In the genomic region with DNA sequence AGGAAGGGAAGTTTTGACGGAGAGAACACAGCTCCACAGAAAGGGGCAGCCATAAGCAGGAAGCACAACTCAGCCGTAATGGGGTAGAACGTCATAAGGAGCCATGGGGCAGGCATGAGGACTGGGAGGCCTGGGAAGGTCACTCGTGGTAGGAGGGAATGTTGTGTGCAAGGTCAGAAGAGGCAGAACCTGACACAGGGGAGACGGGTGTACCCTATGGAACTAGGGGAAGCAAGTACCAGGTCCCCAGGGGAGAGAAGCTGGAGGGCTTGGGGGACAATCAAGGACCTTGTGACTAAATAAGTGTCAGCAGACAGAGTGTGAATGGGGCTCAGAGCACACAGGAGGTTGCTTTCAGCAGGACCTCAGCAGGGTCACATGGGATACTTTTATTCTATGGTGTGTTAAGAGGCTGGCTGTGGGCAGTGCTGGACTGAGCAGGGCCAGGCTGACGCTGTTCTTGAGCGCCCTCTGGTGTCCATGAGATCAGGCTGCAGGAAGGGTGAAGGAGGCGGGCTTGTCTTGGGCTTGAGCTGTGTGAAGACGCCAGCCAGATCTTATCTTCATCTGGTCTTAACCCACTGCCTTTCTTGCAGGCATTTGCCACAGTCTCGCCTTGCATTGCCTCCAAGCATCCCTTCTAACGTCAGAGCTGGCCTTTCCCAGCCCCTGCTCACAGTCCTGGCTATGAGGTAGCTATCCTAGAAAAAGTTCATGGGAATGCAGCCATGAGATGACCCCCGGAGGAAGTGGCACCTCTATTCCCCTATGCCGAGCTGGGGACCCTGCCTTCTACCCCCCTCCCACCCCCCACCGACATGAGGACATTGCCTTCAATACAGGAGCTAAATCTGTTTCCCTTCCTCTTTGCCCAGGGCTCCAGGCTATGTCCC, we compare ENCODE assay signal across 8 mouse cellular contexts. TPM values are rescaled to one million over a fixed set of nuclear protein-coding genes. Genes with fewer than 3 reads are reported as not detected.
DNase-seq lines count a peak whose midpoint lies in the region; ATAC-seq and TF ChIP-seq lines count a peak whose summit lies in the region.

No protein-coding gene starts in this region.

- WGBS in thymus, adult 2 months, result 23% methylated on average over 14 of the region's 14 CpGs
- WGBS in limb, embryonic 13.5 days, result 31% methylated on average over 14 of the region's 14 CpGs
- WGBS in midbrain, embryonic 14.5 days, result 32% methylated on average over 14 of the region's 14 CpGs

- H3K4me2 ChIP-seq in limb, embryonic 13.5 days (replicated peaks), result no peak overlapping the region
- H3K4me2 ChIP-seq in midbrain, embryonic 14.5 days (ENCODE audit: low read length), result no peak overlapping the region

- ATAC-seq in limb, embryonic 13.5 days (ENCODE audit: low FRiP score, low read depth), result peak; percentile 81
- ATAC-seq in midbrain, embryonic 14.5 days (ENCODE audit: low FRiP score, low TSS enrichment), result peak; percentile 85

- no peaks in the 10 kb centered on the region for H3K4me1 ChIP-seq in thymus, adult 2 months (replicated peaks; ENCODE audit: control insufficient read depth, insufficient read depth, low read length)
- no peaks in the 10 kb centered on the region for H3K4me1 ChIP-seq in limb, embryonic 13.5 days
- H3K4me1 ChIP-seq in midbrain, embryonic 14.5 days (ENCODE audit: control insufficient read depth, insufficient read depth, low read length), result no peaks in the 10 kb centered on the region

- no peaks in the 10 kb centered on the region for H3K27me3 ChIP-seq in thymus, adult 2 months (ENCODE audit: control insufficient read depth, insufficient read depth, low read length)
- no peaks in the 10 kb centered on the region for H3K27me3 ChIP-seq in limb, embryonic 13.5 days
- no peaks in the 10 kb centered on the region for H3K27me3 ChIP-seq in midbrain, embryonic 14.5 days (ENCODE audit: control insufficient read depth, insufficient read depth, low read length)

- no peak overlapping the region for H3K9ac ChIP-seq in limb, embryonic 13.5 days
- no peak overlapping the region for H3K9ac ChIP-seq in midbrain, embryonic 14.5 days (replicated peaks; ENCODE audit: low read length)

- no peak overlapping the region for H3K4me3 ChIP-seq in thymus, adult 2 months (ENCODE audit: control insufficient read depth, insufficient read depth, low read length)
- no peak overlapping the region for H3K4me3 ChIP-seq in limb, embryonic 13.5 days
- no peak overlapping the region for H3K4me3 ChIP-seq in midbrain, embryonic 14.5 days (replicated peaks; ENCODE audit: low read depth, low read length)

- peak; percentile 55; the same call in 1 of the 2 replicates for TF ChIP-seq CTCF in thymus, adult 2 months (IDR thresholded peaks at IDR 0.05; ENCODE audit: borderline replicate concordance, control insufficient read depth, extremely low read depth, insufficient read depth, low read length, poor library complexity)

- no peaks in the 10 kb centered on the region for H3K36me3 ChIP-seq in thymus, adult 2 months (ENCODE audit: control insufficient read depth, insufficient read depth, low read length)
- no peaks in the 10 kb centered on the region for H3K36me3 ChIP-seq in limb, embryonic 13.5 days
- H3K36me3 ChIP-seq in midbrain, embryonic 14.5 days (ENCODE audit: control insufficient read depth, insufficient read depth, low read length), result no peaks in the 10 kb centered on the region

- no peaks in the 10 kb centered on the region for H3K9me3 ChIP-seq in limb, embryonic 13.5 days
- no peaks in the 10 kb centered on the region for H3K9me3 ChIP-seq in midbrain, embryonic 14.5 days (ENCODE audit: control insufficient read depth, low read length)

- no peak for TF ChIP-seq POLR2A in thymus, adult 2 months (IDR thresholded peaks at IDR 0.05; ENCODE audit: control insufficient read depth, extremely low read depth, insufficient read depth, low read length, poor library complexity)

- H3K27ac ChIP-seq in thymus, adult 2 months (ENCODE audit: control insufficient read depth, insufficient read depth, low read length), result no peak overlapping the region
- H3K27ac ChIP-seq in limb, embryonic 13.5 days, result no peak overlapping the region
- no peak overlapping the region for H3K27ac ChIP-seq in midbrain, embryonic 14.5 days (replicated peaks; ENCODE audit: low read depth, low read length)

- peak; percentile 52 for DNase-seq in thymus, adult 2 months
- no peak for DNase-seq in thymus, adult 18-20 months
- DNase-seq in embryo, embryonic 10 days (ENCODE audit: low spot score), result peak; percentile 92
- DNase-seq in heart, adult 18-20 months, result peak; percentile 54 to 69
- peak; percentile 54 to 73 for DNase-seq in kidney, adult 8-10 months
- peak; percentile 84 for DNase-seq in midbrain, embryonic 14.5 days
- peak; percentile 42 to 79 for DNase-seq in spleen, postnatal 4 days (ENCODE audit: low spot score in 2 of 2)

RNA-seq across cellular contexts. Expression of a gene that starts 13.7 kb away (rescaled TPM):
- polyA plus RNA-seq in thymus, adult 2 months (2012; rRNA removed), result 0.65 and 0.70 TPM in 2 replicates
- total RNA-seq in heart, adult 18-20 months (2021), result not detected
- not detected in 2 replicates for polyA plus RNA-seq in limb, embryonic 13.5 days (2015; fragmentation: Nextera tagmentation; extraction: Ambion mirVana)
- not detected in 2 replicates for polyA plus RNA-seq in midbrain, embryonic 14.5 days (2014; fragmentation: Nextera tagmentation; extraction: Ambion mirVana)

RNA-seq across cellular contexts. Expression of a gene that starts 30.7 kb away (rescaled TPM):
- 0.84 and 1.1 TPM in 2 replicates for polyA plus RNA-seq in thymus, adult 2 months (2012; rRNA removed)
- total RNA-seq in heart, adult 18-20 months (2021), result not detected
- polyA plus RNA-seq in limb, embryonic 13.5 days (2015; fragmentation: Nextera tagmentation; extraction: Ambion mirVana), result not detected in 2 replicates
- polyA plus RNA-seq in midbrain, embryonic 14.5 days (2014; fragmentation: Nextera tagmentation; extraction: Ambion mirVana), result not detected in 2 replicates

RNA-seq across cellular contexts. Expression of a gene that starts 38.8 kb away (rescaled TPM):
- polyA plus RNA-seq in thymus, adult 2 months (2012; rRNA removed), result 1.9 and 2.0 TPM in 2 replicates
- total RNA-seq in heart, adult 18-20 months (2021), result not detected
- polyA plus RNA-seq in limb, embryonic 13.5 days (2015; fragmentation: Nextera tagmentation; extraction: Ambion mirVana), result 0.20 and 0.27 TPM in 2 replicates
- not detected in 2 replicates for polyA plus RNA-seq in midbrain, embryonic 14.5 days (2014; fragmentation: Nextera tagmentation; extraction: Ambion mirVana)

RNA-seq across cellular contexts. Expression of a gene that starts 46.7 kb away (rescaled TPM):
- polyA plus RNA-seq in thymus, adult 2 months (2012; rRNA removed), result 0.57 TPM in 2 replicates
- not detected for total RNA-seq in heart, adult 18-20 months (2021)
- not detected in 2 replicates for polyA plus RNA-seq in limb, embryonic 13.5 days (2015; fragmentation: Nextera tagmentation; extraction: Ambion mirVana)
- not detected in 2 replicates for polyA plus RNA-seq in midbrain, embryonic 14.5 days (2014; fragmentation: Nextera tagmentation; extraction: Ambion mirVana)

RNA-seq across cellular contexts. Expression of a gene that starts 56.1 kb away (rescaled TPM):
- polyA plus RNA-seq in thymus, adult 2 months (2012; rRNA removed), result 1.8 and 2.3 TPM in 2 replicates
- total RNA-seq in heart, adult 18-20 months (2021), result not detected
- polyA plus RNA-seq in limb, embryonic 13.5 days (2015; fragmentation: Nextera tagmentation; extraction: Ambion mirVana), result not detected in 2 replicates
- polyA plus RNA-seq in midbrain, embryonic 14.5 days (2014; fragmentation: Nextera tagmentation; extraction: Ambion mirVana), result not detected in 2 replicates

Comparison
In these comparisons a context has a peak if more than half of its experiments do, and no peak if none do; other contexts are left out.
1. DNase-seq: peak in thymus, adult 2 months (single experiment), embryo, embryonic 10 days (single experiment), heart, adult 18-20 months (2 of 2), kidney, adult 8-10 months (2 of 2), midbrain, embryonic 14.5 days (single experiment) and spleen, postnatal 4 days (2 of 2); none in thymus, adult 18-20 months (0 of 2).